Mouse (Mus musculus) hindbrain, embryonic 11.5 days (tissue): ENCODE results near the gene Acyp2. TPM values are rescaled to one million over a fixed set of nuclear protein-coding genes. Genes with fewer than 3 reads are reported as not detected.
"Not testable (repeated sequence)": the region's sequence is repeated elsewhere in the genome, so short reads cannot be mapped to it uniquely, and the experiment has no call there.

Source experiments
- ATAC-seq: fragments of 200-750 bp; cut with Nextera tagmentation; 2 replicates; pipeline ENCODE4 v1.8.0; 2017; ENCODE audit warnings: mild to moderate bottlenecking, moderate TSS enrichment, moderate library complexity; ENCODE audit not compliant: low FRiP score
- DNase-seq: peaks from one replicate; pipeline ENCODE4 v3.0.0-alpha.2; 2015; ENCODE audit warnings: low spot score
- H3K27ac ChIP-seq: fragments of 300-500 bp; sonication (generic); 2 replicates; pipeline ENCODE4 v1.5.1; 2014; ENCODE audit warnings: mild to moderate bottlenecking, low read depth, low read length
- H3K27me3 ChIP-seq: fragments of 300-500 bp; sonication (generic); 2 replicates; pipeline ENCODE4 v1.6.1; 2014; ENCODE audit warnings: mild to moderate bottlenecking, low read length, moderate library complexity, mixed read lengths; ENCODE audit not compliant: control insufficient read depth, insufficient read depth
- H3K36me3 ChIP-seq: fragments of 300-500 bp; sonication (generic); 2 replicates; pipeline ENCODE4 v1.6.1; 2014; ENCODE audit warnings: mild to moderate bottlenecking, low read length, moderate library complexity, mixed read lengths; ENCODE audit not compliant: control insufficient read depth, insufficient read depth
- H3K4me1 ChIP-seq: fragments of 300-500 bp; sonication (generic); replicated peaks from 2 replicates; pipeline ENCODE4 v1.6.1; 2014; ENCODE audit warnings: low read length, mixed read lengths; ENCODE audit not compliant: control insufficient read depth, insufficient read depth
- H3K4me2 ChIP-seq: fragments of 300-500 bp; sonication (generic); replicated peaks from 2 replicates; pipeline ENCODE4 v1.6.1; 2014; ENCODE audit warnings: mild to moderate bottlenecking, low read depth, low read length
- H3K4me3 ChIP-seq: fragments of 300-500 bp; sonication (generic); 2 replicates; pipeline ENCODE4 v1.5.1; 2014; ENCODE audit warnings: low read depth, low read length
- H3K9ac ChIP-seq: fragments of 300-500 bp; sonication (generic); 2 replicates; pipeline ENCODE4 v1.6.1; 2014; ENCODE audit warnings: low read depth, low read length
- H3K9me3 ChIP-seq: fragments of 300-500 bp; sonication (generic); 2 replicates; pipeline ENCODE4 v1.6.1; 2016; ENCODE audit warnings: low read length; ENCODE audit not compliant: control insufficient read depth
- WGBS: fragments of 180-500 bp; shearing (Covaris S2); extraction: QIAGEN DNeasy Blood & Tissue Kit; methylation state at CpG from one replicate; pipeline ENCODE4 v1.1.7; 2014; 5-methylcytosine and 5-hydroxymethylcytosine counted together
- polyA plus RNA-seq: library from polyadenylated mRNA; unstranded; fragments of >200 nt; fragmentation: Nextera tagmentation; extraction: Ambion mirVana; gene quantifications from 2 replicates; pipeline ENCODE4 v1.2.1, GENCODE M21; 2014

Gene Acyp2
- polyA plus RNA-seq, 1 experiment from 2014 or later = 12.4 TPM

DNA sequence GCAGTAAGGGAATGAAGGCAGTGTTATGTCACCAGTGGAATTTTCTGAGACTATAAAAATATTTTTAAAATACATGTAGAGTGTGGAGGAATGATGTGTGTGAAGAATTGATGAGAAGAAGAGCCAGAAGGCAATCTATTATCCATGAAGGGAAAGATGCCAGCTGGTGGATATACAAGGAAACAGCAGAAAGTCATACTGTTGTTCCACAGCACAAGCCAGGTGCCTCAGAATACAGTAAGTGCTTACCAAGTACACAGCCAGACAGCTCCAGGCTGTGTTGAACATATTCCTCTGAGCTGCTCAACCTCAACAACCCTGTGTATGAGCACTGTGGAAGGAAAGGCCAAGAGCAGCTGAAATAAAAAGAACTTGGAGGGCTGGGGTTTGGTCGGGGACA, 13.7 kb downstream of the Acyp2 start:
- DNase-seq (no peak), ATAC-seq (no peak)
- H3K9ac ChIP-seq = no peak overlapping the region
- no peaks in the 10 kb centered on the region for H3K27me3 ChIP-seq
- H3K4me3 ChIP-seq = no peak overlapping the region
- no peaks in the 10 kb centered on the region for H3K4me1 ChIP-seq
- no peak overlapping the region for H3K27ac ChIP-seq
- no peak overlapping the region for H3K4me2 ChIP-seq
- no peaks in the 10 kb centered on the region for H3K36me3 ChIP-seq
- no peaks in the 10 kb centered on the region for H3K9me3 ChIP-seq
- WGBS = 88% methylated on average over 1 of the region's 1 CpGs

- no peaks in the 10 kb centered on the region for H3K27me3 ChIP-seq
These were observed 18.9 kb downstream of the Acyp2 start for GRCm38 (mm10) chr11:30630514-30630913.

GRCm38 (mm10) chr11:30623218-30623617, 26.2 kb downstream of the Acyp2 start:
- WGBS = 90% methylated on average over 2 of the region's 2 CpGs
- H3K27ac ChIP-seq = no peak overlapping the region
- DNase-seq (no peak), ATAC-seq (no peak)
- no peaks in the 10 kb centered on the region for H3K36me3 ChIP-seq
- no peak overlapping the region for H3K4me2 ChIP-seq
- H3K27me3 ChIP-seq = no peaks in the 10 kb centered on the region
- H3K4me3 ChIP-seq = no peak overlapping the region
- no peaks in the 10 kb centered on the region for H3K9me3 ChIP-seq
- no peak overlapping the region for H3K9ac ChIP-seq
- no peaks in the 10 kb centered on the region for H3K4me1 ChIP-seq

More at GRCm38 (mm10) chr11:30630514-30630913, 18.9 kb downstream of the Acyp2 start:
- 91% methylated on average over 6 of the region's 6 CpGs for WGBS
- DNase-seq = no peak
- H3K4me3 ChIP-seq = no peak overlapping the region
- H3K4me1 ChIP-seq = no peaks in the 10 kb centered on the region
- no peak for ATAC-seq
- no peaks in the 10 kb centered on the region for H3K36me3 ChIP-seq
- H3K9ac ChIP-seq = no peak overlapping the region
- no peak overlapping the region for H3K27ac ChIP-seq
- no peaks in the 10 kb centered on the region for H3K9me3 ChIP-seq
- no peak overlapping the region for H3K4me2 ChIP-seq

GRCm38 (mm10) chr11:30621386-30622363, 27.7 kb downstream of the Acyp2 start:
- not testable (repeated sequence) for H3K4me2 ChIP-seq, H3K36me3 ChIP-seq, H3K27me3 ChIP-seq, ATAC-seq, H3K27ac ChIP-seq, H3K4me1 ChIP-seq, H3K4me3 ChIP-seq, H3K9me3 ChIP-seq, H3K9ac ChIP-seq, DNase-seq
- WGBS = 86% methylated on average over 1 of the region's 1 CpGs

- DNase-seq (peak; percentile 7), ATAC-seq (no peak)
- 62% methylated on average over 4 of the region's 4 CpGs for WGBS
- Histone ChIP-seq H3K36me3 (no peaks in the 10 kb centered on the region), H3K4me1 (no peaks in the 10 kb centered on the region), H3K4me3 (no peak overlapping the region), H3K27me3 (no peaks in the 10 kb centered on the region), H3K27ac (no peak overlapping the region), H3K9ac (no peak overlapping the region), H3K4me2 (no peak overlapping the region), H3K9me3 (no peaks in the 10 kb centered on the region)
These were observed 31.2 kb downstream of the Acyp2 start for GRCm38 (mm10) chr11:30618235-30618634.

DNA sequence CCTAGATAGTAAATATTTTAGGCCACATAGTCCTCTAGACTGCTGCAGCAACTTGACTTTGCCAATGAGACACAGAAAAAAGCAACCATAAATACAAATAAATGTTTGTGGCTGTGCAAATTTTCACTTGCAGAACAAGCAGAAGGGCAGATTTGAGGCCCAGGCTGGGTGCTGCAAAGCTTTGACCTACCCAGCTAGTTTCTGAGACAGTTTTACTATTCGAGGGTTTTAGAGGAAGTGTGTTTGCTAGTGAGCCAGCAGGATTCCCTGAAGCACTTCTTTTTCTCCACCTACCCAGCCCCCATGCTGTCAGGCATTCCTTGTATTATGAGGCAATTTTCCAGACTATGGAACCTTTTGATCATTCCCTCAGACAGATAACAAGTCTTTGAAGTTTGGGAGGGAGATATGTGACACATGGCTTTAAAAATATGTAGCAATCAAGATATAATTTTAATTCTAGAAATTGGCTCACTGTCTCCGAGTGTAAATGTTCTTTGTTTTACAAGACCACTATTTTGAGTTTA, 31.8 kb downstream of the Acyp2 start:
- Histone ChIP-seq H3K4me1 (no peaks in the 10 kb centered on the region), H3K27ac (no peak overlapping the region), H3K36me3 (no peaks in the 10 kb centered on the region), H3K4me2 (no peak overlapping the region), H3K9ac (no peak overlapping the region), H3K9me3 (no peaks in the 10 kb centered on the region), H3K27me3 (no peaks in the 10 kb centered on the region), H3K4me3 (no peak overlapping the region)
- WGBS = 43% methylated on average over 2 of the region's 2 CpGs
- no peak for ATAC-seq
- DNase-seq = peak; percentile 2

- H3K27me3 ChIP-seq = no peaks in the 10 kb centered on the region
- H3K4me3 ChIP-seq = no peak overlapping the region
- no peaks in the 10 kb centered on the region for H3K9me3 ChIP-seq
- no peak overlapping the region for H3K4me2 ChIP-seq
- WGBS = 74% methylated on average over 1 of the region's 1 CpGs
- H3K9ac ChIP-seq = no peak overlapping the region
- no peak overlapping the region for H3K27ac ChIP-seq
- no peak for ATAC-seq
- H3K36me3 ChIP-seq = no peaks in the 10 kb centered on the region
- DNase-seq = no peak
- no peaks in the 10 kb centered on the region for H3K4me1 ChIP-seq
These were observed 33.4 kb downstream of the Acyp2 start for GRCm38 (mm10) chr11:30615977-30616376.

GRCm38 (mm10) chr11:30613916-30614546, 35.4 kb downstream of the Acyp2 start:
- 75% methylated on average over 1 of the region's 1 CpGs for WGBS
- no peak overlapping the region for H3K4me3 ChIP-seq
- DNase-seq (no peak), ATAC-seq (no peak)
- no peaks in the 10 kb centered on the region for H3K36me3 ChIP-seq
- H3K9ac ChIP-seq = no peak overlapping the region
- H3K9me3 ChIP-seq = no peaks in the 10 kb centered on the region
- H3K27ac ChIP-seq = no peak overlapping the region
- H3K4me2 ChIP-seq = no peak overlapping the region
- H3K27me3 ChIP-seq = no peaks in the 10 kb centered on the region
- H3K4me1 ChIP-seq = no peaks in the 10 kb centered on the region
